Mouse (Mus musculus) neural tube, embryonic 11.5 days (tissue): ENCODE results near the gene Gusb. TPM values are rescaled to one million over a fixed set of nuclear protein-coding genes. Genes with fewer than 3 reads are reported as not detected.

Experiments used
- ATAC-seq: fragments of 200-750 bp; cut with Nextera tagmentation; 2 replicates; pipeline ENCODE4 v1.8.0; 2017; ENCODE audit warnings: moderate number of reproducible peaks, mild to moderate bottlenecking, moderate TSS enrichment, moderate library complexity; ENCODE audit not compliant: insufficient read depth, low FRiP score, low TSS enrichment
- DNase-seq: peaks from one replicate; pipeline ENCODE4 v3.0.0-alpha.2; 2015; ENCODE audit warnings: low spot score
- H3K27ac ChIP-seq: fragments of 300-500 bp; sonication (generic); 2 replicates; pipeline ENCODE4 v1.5.1; 2014; ENCODE audit warnings: low read depth, mild to moderate bottlenecking, low read length
- H3K27me3 ChIP-seq: fragments of 300-500 bp; sonication (generic); 2 replicates; pipeline ENCODE4 v1.6.1; 2014; ENCODE audit warnings: mild to moderate bottlenecking, low read length, mixed read lengths; ENCODE audit not compliant: control insufficient read depth, insufficient read depth
- H3K36me3 ChIP-seq: fragments of 300-500 bp; sonication (generic); 2 replicates; pipeline ENCODE4 v1.6.1; 2014; ENCODE audit warnings: mild to moderate bottlenecking, low read length, moderate library complexity, mixed read lengths; ENCODE audit not compliant: control insufficient read depth, insufficient read depth
- H3K4me1 ChIP-seq: fragments of 300-500 bp; sonication (generic); 2 replicates; pipeline ENCODE4 v1.6.1; 2014; ENCODE audit warnings: low read length, mixed read lengths; ENCODE audit not compliant: control insufficient read depth, insufficient read depth
- H3K4me2 ChIP-seq: fragments of 300-500 bp; sonication (generic); 2 replicates; pipeline ENCODE4 v1.6.1; 2014; ENCODE audit warnings: low read depth, mild to moderate bottlenecking, moderate library complexity
- H3K4me3 ChIP-seq: fragments of 300-500 bp; sonication (generic); 2 replicates; pipeline ENCODE4 v1.5.1; 2014; ENCODE audit warnings: low read depth, low read length
- H3K9ac ChIP-seq: fragments of 300-500 bp; sonication (generic); 2 replicates; pipeline ENCODE4 v1.6.1; 2014; ENCODE audit warnings: mild to moderate bottlenecking, low read length
- H3K9me3 ChIP-seq: fragments of 300-500 bp; sonication (generic); 2 replicates; pipeline ENCODE4 v1.6.1; 2016; ENCODE audit warnings: low read length; ENCODE audit not compliant: control insufficient read depth
- WGBS: fragments of 180-500 bp; shearing (Covaris S2); extraction: QIAGEN DNeasy Blood & Tissue Kit; methylation state at CpG from one replicate; pipeline ENCODE4 v1.1.7; 2014; 5-methylcytosine and 5-hydroxymethylcytosine counted together
- polyA plus RNA-seq: library from polyadenylated mRNA; unstranded; fragments of >200 nt; fragmentation: Nextera tagmentation; extraction: Ambion mirVana; gene quantifications from 2 replicates; pipeline ENCODE4 v1.2.1, GENCODE M21; 2014

Gene Gusb
- polyA plus RNA-seq, 1 experiment from 2014 or later: 35.1 TPM

GRCm38 (mm10) chr5:129974354-129974753 lies 28.5 kb downstream of the Gusb start:
- Histone ChIP-seq H3K27ac (no peak overlapping the region), H3K9ac (no peak overlapping the region), H3K9me3 (no peaks in the 10 kb centered on the region), H3K4me2 (no peak overlapping the region), H3K36me3 (0 out of 2 replicates have a peak, but pooled peaks cover 2% of the 10 kb centered on the region), H3K4me3 (no peak overlapping the region), H3K4me1 (no peaks in the 10 kb centered on the region), H3K27me3 (no peaks in the 10 kb centered on the region)
- DNase-seq (no peak), ATAC-seq (no peak)
- WGBS: 97% methylated on average over 4 of the region's 4 CpGs

- no peaks in the 10 kb centered on the region for H3K4me1 ChIP-seq
- 90% methylated on average over 4 of the region's 4 CpGs for WGBS
- no peak overlapping the region for H3K4me2 ChIP-seq
- H3K36me3 ChIP-seq: 0 out of 2 replicates have a peak, but pooled peaks cover 2% of the 10 kb centered on the region
- H3K9ac ChIP-seq: no peak overlapping the region
- no peaks in the 10 kb centered on the region for H3K9me3 ChIP-seq
- ATAC-seq: no peak
- H3K27me3 ChIP-seq: no peaks in the 10 kb centered on the region
- H3K27ac ChIP-seq: no peak overlapping the region
- no peak for DNase-seq
- H3K4me3 ChIP-seq: no peak overlapping the region
These were observed 31.4 kb downstream of the Gusb start for GRCm38 (mm10) chr5:129971491-129971890.

GRCm38 (mm10) chr5:129968417-129968816 lies 34.4 kb downstream of the Gusb start:
- Histone ChIP-seq H3K27ac (no peak overlapping the region), H3K36me3 (no peaks in the 10 kb centered on the region), H3K9ac (no peak overlapping the region), H3K4me3 (no peak overlapping the region), H3K4me2 (no peak overlapping the region), H3K9me3 (no peaks in the 10 kb centered on the region), H3K4me1 (no peaks in the 10 kb centered on the region), H3K27me3 (no peaks in the 10 kb centered on the region)
- no peak for DNase-seq
- 89% methylated on average over 7 of the region's 7 CpGs for WGBS
- no peak for ATAC-seq

- Histone ChIP-seq H3K4me3 (no peak overlapping the region), H3K4me1 (no peaks in the 10 kb centered on the region), H3K9me3 (no peaks in the 10 kb centered on the region), H3K27me3 (no peaks in the 10 kb centered on the region), H3K36me3 (no peaks in the 10 kb centered on the region), H3K27ac (no peak overlapping the region), H3K4me2 (no peak overlapping the region), H3K9ac (no peak overlapping the region)
- WGBS: 92% methylated on average over 3 of the region's 3 CpGs
- ATAC-seq: no peak
- no peak for DNase-seq
These were observed 36.4 kb downstream of the Gusb start for GRCm38 (mm10) chr5:129966448-129966847.

- H3K27me3 ChIP-seq: no peaks in the 10 kb centered on the region
- no peak for ATAC-seq
- no peaks in the 10 kb centered on the region for H3K4me1 ChIP-seq
- H3K9ac ChIP-seq: no peak overlapping the region
- no peaks in the 10 kb centered on the region for H3K9me3 ChIP-seq
- H3K36me3 ChIP-seq: no peaks in the 10 kb centered on the region
- no peak overlapping the region for H3K4me2 ChIP-seq
- WGBS: 89% methylated on average over 4 of the region's 4 CpGs
- no peak overlapping the region for H3K4me3 ChIP-seq
- no peak overlapping the region for H3K27ac ChIP-seq
- DNase-seq: no peak
These were observed 39.6 kb downstream of the Gusb start for GRCm38 (mm10) chr5:129963224-129963623.

- no peak overlapping the region for H3K4me3 ChIP-seq
- no peaks in the 10 kb centered on the region for H3K9me3 ChIP-seq
- no peaks in the 10 kb centered on the region for H3K36me3 ChIP-seq
- H3K27me3 ChIP-seq: no peaks in the 10 kb centered on the region
- H3K4me1 ChIP-seq: no peaks in the 10 kb centered on the region
- no peak overlapping the region for H3K4me2 ChIP-seq
- no peak overlapping the region for H3K27ac ChIP-seq
- ATAC-seq (no peak), DNase-seq (no peak)
- WGBS: 86% methylated on average over 6 of the region's 6 CpGs
- H3K9ac ChIP-seq: no peak overlapping the region
These were observed 47.1 kb downstream of the Gusb start for GRCm38 (mm10) chr5:129955792-129956191.

GRCm38 (mm10) chr5:129954473-129955254 lies 48.2 kb downstream of the Gusb start:
- Histone ChIP-seq H3K9me3 (no peaks in the 10 kb centered on the region), H3K4me1 (no peaks in the 10 kb centered on the region), H3K27me3 (no peaks in the 10 kb centered on the region), H3K4me2 (no peak overlapping the region), H3K36me3 (no peaks in the 10 kb centered on the region), H3K9ac (no peak overlapping the region), H3K4me3 (no peak overlapping the region), H3K27ac (no peak overlapping the region)
- 90% methylated on average over 5 of the region's 5 CpGs for WGBS
- ATAC-seq (no peak), DNase-seq (no peak)

- Histone ChIP-seq H3K27me3 (no peaks in the 10 kb centered on the region), H3K9ac (no peak overlapping the region), H3K4me2 (no peak overlapping the region), H3K36me3 (no peaks in the 10 kb centered on the region), H3K9me3 (no peaks in the 10 kb centered on the region), H3K4me3 (no peak overlapping the region), H3K27ac (no peak overlapping the region), H3K4me1 (no peaks in the 10 kb centered on the region)
- 95% methylated on average over 4 of the region's 4 CpGs for WGBS
- ATAC-seq (no peak), DNase-seq (no peak)
These were observed 50.7 kb downstream of the Gusb start for GRCm38 (mm10) chr5:129952143-129952542.

- H3K4me3 ChIP-seq: no peak overlapping the region
- no peak for DNase-seq
- H3K27ac ChIP-seq: no peak overlapping the region
- no peak overlapping the region for H3K9ac ChIP-seq
- ATAC-seq: no peak
- peaks cover 3% of the 10 kb centered on the region; the same call in 1 of the 2 replicates for H3K4me1 ChIP-seq
- no peaks in the 10 kb centered on the region for H3K9me3 ChIP-seq
- WGBS: 95% methylated on average over 2 of the region's 2 CpGs
- H3K36me3 ChIP-seq: no peaks in the 10 kb centered on the region
- H3K4me2 ChIP-seq: no peak overlapping the region
- H3K27me3 ChIP-seq: no peaks in the 10 kb centered on the region
These were observed 55.3 kb downstream of the Gusb start for GRCm38 (mm10) chr5:129947528-129948033.
